Mouse (Mus musculus): ENCODE measurements around the gene E130218I03Rik. TPM values are rescaled to one million over a fixed set of nuclear protein-coding genes. Genes with fewer than 3 reads are reported as not detected.
"Not testable (repeated sequence)": the region's sequence is repeated elsewhere in the genome, so short reads cannot be mapped to it uniquely, and the experiment has no call there.

The E130218I03Rik gene
- total RNA-seq, 2 experiments from 2014 or later = not detected

DNA sequence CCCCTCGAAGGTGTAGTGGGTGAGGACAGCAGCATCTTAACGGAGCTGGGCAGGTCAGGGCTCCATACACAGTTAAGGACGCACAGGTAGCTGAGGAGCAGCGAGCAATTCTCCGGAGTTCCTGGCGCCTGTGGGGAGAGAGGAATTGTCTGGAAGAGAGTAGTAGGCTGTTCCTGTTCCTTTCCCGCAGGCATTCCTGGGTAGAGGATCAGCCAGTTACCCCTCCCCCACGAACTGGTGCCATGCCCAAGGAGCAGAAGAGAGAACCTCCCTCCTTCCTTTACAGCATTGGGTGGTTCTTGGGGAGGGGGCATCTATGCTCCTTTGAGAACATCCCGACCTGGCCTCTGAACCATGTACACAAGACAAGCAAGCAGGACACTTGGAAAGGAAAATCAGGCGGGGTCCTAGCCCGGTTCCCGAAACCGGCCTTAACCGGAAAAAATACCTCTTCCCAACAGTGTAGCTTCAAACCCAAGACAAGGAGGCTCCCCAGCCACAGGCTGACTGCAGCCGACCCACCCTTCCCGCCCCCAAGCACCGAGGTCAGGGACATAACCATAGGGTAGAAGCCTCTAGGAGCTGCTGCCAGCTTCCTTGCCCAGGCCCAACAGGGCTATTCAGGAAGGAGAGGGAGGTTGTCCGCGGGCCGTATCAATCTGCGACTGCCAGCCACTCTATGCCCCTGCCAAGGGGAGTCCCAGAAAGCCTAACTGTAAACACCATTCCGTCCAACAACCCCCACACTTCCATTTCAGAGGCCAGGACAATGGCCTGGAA, 8.9 kb downstream of the E130218I03Rik start:
- DNase-seq = no peak

DNA sequence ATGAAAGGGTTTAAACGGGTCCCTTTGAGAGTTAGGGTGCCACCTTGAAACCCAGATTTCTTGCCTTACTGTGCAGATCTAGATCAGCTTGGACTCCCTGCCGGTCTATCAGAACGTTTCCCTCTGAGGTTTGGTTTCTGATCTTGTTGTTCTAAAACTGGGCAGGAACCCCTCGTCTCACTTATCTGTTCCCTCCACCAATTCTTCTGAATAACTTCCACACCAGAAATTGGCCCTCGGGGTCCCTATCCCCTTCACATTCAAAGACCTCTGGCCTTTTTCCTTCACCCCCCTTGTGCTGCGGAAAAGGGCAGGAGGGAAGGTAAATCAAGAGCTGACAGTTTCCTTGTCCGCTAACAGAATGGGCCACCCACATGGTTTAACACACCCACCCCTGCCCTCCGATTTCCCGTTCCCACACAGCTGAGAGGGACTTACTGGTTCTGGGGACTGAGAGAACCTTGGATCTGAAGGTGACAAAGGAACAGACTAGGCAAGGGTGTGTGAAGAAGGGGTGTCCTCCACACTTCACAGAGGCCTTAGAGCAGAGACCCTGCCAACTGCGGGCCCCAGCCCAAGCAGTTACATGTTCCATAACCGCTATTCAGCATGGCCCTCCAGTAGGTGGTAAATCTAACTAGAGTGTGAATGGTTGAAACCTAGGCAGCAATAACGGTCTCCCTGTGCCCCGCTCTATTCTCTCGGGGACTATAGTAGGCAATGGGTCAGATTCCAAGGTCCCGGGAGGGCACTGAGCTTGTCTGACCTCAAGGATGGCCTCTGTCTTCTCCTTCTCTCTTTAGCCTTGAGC, 9.7 kb downstream of the E130218I03Rik start:
- DNase-seq = no peak

DNA sequence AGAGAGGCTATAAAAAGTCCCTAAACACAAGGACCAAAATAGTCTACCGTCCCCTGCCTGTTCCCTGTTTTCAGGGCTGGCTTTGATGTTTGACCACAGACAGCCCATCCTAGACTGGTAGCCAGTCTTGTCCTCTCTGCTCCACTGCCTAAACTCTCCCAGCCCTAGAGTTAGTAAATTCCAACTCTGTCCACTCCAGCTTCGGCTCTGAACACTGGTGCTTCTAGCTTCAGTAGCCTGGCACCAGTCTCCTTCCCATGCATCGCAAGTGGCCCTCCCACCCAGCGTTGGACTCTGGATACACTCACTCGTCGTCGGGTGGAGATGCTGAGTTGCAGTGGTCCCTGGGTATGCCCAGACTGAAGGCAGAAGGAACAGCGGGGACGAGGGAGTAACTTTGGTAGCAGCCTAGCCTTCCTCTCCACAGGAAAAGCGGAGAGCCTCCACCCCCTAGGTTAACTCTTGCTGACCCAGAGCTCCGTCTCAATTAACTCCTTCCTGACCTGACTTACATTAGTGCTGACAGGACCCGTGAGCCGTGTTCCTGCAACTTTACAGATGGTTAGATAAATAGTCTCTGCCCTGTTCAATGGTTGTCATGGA, 10.4 kb downstream of the E130218I03Rik start, which contains the start of gene Grrp1:
Gene Grrp1 (minus strand): TSS at position 385 of the 603 bp plus-strand sequence.
- DNase-seq = no peak

DNA sequence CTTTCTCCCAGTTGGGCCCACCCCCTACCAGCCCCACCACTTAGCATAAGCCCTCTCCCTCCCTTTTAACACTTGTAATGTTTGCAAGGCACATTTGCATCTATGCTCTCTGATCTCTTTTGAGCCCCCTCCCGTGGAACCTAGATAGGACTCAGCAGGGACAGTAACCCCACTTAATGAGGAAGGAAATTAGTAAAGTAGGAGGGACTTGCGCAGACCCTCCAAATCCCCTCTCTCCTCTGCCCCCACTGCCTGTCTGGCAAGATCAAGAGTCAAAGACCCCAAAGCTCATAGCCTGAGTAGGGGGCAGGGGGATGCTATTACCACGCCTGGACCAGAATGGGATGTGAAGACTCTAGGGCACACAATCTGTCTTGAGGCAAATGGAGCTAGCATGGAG, 11.4 kb downstream of the E130218I03Rik start:
- DNase-seq = no peak

DNA sequence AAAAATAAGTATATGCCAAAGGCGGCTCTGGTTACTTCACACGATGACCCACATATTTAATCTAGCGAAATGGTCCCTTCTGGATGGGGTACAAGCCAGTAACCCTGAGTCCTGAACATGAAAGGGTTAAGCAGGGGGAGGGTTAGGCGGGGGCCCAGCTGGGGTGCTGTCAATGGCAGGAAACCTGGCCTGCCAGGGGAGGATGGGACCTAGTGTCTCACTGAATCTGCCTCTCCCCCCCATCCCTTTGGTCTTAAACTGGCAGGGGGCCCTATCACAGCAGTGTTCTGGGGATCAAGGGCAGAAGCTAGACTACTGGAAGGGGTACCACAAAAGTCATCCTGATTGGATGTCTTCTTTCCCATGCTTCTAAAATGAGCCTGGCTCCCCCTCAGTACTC, 12.4 kb downstream of the E130218I03Rik start:
- no peak for DNase-seq

DNA sequence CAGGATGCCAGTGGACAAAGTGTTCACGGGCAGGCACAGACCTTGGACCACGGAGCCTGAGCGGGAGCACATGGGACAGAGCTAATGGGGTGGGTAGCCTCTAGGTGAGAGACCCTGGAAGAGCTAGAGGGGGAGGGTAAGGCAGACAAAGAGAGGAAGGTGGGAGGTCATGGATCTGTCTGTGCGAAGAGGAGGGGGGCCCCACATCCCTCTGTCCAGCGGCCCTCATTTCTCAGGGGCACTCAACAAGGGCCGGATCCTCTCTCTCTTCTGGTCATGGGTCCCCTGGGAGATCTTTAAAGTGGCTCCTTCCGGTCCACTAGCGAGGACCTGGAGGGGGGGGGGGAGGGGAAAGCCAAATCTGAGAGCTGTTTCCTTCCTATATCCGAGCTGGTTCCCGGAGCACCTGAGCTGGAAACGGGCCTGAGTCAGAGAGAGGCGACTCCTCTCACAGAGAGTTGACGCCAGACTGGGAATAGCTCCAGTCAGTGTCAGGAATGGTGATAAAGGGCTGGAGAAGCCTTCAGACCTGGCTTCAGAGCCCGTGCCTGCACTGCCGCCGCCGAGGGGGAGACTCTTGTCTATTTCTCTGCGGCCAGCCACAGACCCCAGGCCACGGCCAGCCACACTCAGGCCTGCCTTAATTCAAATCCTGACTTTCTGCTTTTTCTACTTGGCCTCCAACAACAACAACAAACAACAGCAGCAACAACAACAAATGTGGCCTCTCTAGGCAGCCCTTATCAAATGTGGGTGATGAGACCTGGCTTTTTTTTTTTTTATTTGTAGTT, 13.1 kb downstream of the E130218I03Rik start:
- no peak for DNase-seq

DNA sequence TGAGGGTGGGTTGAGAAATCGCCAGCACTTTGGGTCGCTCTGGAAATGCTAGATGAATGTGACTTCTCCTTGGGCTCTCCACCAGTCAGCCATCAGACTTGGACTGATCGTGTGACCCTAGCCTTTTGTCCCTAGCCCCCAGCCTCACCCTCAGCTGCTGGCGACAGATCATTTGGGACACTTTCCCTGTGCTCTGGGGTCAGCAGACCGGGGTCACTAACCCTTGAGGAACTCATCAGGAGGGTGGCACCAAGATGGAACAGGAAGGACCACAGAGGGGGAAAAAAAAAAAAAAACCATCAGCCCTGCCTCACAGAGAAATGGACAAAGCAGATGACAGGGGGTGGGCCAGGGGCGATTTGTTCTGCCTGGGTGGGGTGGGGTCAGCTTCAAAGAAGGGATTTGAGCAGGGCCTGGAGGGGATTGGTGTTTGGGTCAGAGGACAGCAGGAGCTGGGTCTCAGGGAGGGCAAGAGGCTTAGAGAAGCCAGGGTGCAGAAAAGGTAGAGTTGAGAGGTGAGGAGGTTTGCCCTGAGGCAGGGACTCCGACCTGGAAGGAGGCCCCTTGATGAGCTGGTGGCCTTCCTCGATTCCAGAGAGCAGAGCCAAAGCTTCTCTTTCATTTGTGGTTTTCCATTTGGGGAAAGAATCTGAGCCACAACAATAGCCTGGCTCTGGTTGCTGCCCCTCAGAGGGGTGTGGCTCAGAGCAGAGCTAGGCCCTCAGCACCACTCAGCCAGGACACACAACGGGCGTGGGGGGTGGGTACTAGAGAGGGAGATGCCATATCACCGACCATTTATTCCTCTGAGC, 13.9 kb downstream of the E130218I03Rik start:
- no peak for DNase-seq

DNA sequence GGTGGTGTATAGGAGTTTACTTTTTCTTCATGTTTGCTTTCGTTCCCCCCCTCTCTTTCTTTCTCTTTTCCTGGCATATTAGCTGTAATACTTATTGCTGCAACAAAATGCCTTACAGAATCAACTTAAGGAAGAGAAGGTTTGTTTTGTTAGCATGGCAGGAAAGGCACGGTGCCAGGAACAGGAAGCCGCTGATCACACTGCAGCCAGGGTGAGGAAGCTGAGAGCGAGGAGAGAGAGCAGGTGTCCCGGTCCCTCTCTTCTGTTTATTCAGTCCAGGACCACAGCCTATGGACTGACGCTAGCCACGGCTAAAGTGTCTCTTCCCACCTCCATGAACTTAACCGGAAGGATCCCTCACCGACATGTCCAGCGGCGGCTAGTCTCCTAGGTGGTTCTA, 14.9 kb downstream of the E130218I03Rik start:
- no peak for DNase-seq

DNA sequence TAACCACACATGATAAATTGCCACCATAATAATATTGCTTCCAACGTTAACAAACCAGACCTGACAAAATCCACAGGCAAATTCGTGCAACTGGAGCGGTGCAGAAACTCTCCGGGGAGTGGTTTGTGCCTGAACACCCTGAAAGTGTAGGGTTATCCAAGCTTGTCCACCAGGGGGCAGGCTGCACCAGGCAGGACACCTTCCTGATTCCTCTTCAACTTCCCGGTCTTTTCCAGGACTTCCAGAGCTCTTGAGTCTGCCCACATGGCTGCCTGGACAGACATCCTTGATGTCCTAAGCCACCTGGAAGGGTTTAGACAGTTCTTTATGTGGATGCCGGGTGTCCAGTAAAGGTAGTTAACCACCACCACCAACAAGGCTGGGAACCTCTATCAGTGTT, 19.7 kb downstream of the E130218I03Rik start:
- no peak for DNase-seq

DNA sequence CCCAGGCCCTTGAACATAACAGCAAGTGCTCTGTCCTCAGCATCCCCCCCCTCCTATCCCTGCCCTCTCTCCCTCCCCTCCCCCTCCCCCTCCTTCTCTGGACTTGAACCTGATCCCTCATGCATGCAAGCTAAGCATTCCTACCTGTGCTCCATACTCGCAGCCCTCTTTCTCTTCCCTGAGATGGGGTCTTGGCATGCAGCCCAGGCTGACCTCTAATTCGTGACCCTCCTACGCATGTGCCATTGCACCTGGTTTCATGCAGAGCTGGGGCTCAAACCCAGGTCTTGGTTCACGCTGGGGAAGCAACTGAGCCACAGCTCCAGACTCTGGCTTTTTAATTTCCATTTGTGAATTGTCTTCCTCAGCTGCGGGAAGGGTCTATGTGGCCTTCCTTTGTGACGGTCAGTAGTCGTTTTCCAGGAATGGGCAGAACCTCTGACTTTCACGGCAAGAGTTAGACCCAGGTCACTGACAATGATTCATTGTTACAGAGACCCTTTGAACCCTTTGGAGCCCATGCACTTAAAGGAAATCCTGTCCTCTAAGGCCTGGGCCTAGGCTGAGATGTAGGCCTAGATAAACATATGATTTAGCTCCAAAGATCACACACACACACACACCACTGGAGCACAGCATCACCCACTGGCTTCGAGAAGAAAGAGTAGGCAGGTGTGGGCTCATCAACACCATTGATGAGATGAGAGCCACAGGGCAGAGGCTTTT, 22.6 kb downstream of the E130218I03Rik start:
- no peak for DNase-seq

DNA sequence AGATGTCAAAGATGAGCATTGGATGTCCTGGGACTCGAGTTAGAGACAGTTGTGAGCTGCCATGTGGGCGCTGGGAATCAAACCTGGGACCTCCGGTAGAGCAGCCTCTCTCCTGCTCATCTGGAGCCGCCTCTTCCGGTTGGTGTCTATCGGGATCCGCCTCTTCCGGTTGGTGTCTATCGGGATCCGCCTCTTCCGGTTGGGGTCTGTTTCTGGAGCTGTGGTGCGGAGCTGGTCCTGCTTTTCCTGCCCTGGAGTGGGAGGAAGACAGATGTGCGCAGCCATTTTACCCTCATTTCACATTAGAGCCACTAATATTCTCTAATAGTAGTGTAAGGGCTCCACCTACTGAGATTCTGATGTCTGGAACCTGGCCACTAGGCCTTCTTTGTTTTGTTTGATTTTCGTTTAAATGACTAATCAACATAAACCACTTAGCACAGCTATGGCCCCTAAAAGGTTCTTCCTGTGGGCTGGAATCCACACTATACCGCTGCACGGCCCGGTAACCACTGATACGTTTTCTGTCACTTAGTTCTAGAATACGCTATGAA, 24.7 kb downstream of the E130218I03Rik start:
- no peak for DNase-seq

DNA sequence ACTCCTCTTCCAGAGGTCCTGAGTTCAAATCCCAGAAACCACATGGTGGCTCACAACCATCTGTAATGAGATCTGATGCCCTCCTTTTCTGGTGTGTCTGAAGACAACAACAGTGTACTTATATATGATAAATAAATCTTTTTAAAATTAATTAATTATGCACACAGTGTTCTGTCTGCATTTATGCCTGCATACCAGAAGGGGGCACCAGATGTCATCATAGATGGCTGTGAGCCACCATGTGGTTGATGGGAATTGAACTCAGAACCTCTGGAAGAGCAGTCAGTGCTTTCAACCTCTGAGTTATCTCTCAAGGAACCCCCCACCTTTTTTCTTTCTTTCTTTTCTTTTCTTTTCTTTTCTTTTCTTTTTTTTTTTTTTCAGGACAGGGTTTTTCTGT, 26.2 kb downstream of the E130218I03Rik start:
- DNase-seq = not testable (repeated sequence)

DNA sequence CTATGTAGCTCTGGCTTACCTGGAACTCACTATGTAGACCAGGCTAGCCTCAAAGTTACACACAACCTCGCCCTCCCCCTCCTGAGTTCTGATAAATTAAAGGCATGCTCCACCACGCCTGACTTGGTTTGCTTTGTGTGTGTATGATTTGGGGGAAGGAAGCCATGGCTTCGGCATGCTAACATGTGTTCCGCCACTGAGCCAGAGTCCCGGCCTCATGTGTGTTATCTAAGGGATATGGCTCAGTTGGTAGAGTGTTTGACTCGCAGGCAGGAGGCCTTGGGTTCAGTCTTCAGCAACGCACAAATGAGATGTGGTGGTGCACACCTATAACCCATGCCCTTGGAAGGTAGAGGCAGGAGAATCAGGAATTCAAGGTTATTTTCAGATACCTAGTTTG, 28.5 kb downstream of the E130218I03Rik start:
- DNase-seq = no peak

DNA sequence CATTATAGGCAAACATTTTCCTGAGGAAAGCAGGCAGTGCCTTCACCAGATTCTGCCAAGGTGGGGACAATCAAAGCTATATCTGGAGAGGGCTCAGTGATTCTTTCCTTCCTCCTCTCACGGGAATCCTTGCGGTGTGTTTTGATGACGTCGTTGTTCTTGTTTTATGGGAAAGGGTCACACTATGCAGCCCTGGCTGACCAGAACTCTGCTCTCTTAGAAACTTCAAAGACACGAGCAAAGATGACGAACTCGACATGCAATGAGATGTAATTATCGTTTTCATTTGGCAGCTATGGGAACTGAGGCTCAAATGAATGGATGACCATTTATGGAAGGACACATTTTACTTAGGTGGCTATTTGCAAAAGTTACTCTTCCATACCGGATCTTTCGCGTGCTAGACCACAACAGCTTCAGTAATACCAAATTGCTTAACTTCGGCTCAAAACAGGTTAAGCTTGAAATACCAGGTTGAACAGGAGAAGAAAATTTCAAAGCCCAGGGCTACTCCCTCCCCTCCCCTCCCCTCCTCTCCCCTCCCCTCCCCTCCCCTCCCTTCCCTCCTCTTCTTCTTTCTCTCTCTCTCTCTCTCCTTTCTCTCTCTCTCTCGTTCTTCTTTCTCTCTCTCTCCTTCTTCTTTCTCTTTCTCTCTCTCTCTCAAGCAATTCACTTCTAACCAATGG, 29.4 kb downstream of the E130218I03Rik start:
- no peak for DNase-seq

DNA sequence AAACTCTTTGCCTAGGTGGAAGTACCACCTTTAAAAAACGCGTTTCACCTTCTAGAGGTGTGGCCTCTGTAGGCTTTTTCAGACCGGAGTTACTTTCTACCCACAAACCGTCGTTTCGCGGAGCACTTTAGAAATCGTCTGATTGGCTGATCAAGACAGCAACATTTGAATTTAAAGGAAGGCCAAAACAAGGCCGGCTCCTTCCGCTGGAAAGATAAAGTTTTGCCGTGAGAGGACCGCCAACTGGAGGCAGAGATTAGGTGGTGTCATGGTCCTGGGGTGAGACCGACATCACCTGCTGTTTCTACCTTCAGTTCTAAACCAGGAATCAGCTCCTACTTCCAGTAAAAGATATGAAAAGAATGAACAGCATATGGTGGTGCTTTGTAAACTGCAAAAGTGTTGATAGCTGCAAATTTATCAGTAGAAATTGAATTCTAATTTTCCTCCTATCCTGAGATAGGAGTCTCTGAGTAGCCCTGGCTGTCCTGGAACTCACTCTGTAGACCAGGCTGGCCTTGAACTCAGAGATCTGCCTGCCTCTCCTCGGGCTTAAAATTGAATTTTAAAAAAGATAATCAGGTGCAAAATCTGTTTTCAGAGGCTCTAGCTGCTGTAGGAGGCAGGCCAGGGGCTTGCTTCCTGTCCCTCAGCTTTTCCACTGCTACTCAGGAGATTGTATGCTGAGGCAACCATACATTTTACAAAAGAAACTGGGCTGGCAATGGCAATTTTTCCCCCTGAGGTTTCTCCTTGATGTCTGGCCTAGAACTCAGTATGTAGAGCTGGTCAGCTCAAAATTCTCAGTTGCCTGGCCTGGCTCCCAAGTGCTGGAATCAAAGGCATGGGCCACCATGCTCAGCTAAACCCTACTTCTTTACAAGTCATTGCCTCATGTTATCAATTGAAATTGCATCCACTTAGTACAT, 30.2 kb downstream of the E130218I03Rik start:
- no peak for DNase-seq

DNA sequence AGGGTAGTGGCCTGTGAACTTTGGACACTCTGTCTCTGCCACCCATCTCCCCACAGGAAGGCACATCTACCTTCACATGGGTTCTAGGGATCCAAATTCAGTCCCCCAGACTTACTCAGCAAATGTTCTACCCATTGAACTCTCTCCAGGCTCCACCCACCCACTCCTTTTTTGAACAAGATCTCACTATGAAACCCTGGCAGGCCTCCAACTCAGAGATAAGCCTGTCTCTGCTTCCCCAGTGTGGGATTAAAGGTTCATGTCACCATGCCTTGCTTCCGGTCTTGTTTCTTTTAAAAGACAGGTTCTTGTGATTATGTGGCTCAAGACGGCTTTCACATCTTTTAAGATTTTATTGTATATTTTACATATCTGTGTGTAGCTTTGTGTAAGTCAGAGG, 41.5 kb downstream of the E130218I03Rik start:
- no peak for DNase-seq

DNA sequence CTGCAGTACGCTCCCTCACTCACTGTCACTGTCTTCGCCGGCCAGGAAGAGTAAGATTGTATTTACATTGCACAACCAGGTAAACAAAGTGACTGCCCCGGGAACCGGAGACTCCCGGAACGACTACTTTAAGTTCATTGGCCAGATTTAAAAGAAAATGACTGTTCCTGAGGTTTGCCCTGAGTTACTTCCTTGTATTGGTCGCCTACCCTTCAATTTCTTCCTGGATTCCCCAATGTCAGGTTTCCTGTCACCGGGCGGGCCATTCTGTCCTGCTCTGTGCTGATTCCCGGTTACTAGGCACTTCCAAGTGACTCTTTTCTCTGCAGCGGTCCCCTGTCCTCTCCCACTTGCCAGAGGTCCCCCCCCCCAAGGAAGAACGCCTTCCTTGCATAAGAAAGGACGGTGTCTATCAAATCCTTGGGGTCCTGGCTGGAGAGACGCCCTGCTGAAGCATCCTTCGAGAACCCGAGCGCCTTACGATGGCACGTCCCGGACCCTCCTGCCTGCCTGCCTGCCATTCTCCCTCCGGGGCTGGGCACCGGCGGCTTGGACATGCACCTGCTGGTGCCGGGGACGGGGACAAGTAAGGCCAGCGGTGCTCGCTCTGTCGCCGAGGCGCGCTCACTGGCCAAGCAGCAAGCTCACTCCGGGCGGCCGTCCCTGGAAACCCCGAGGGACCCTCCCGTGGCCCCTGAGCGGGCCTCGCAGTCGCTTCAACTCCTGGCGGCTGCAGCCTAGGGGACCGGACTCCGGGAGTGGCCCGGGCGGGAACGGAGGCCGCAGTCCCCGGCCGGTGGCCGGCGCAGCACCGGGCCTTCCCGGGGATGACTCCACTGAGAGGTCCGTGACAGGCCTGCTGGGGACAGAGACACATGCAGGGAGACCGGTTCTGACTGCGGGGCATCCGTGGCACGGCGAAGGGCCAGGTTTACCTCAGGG, 43.0 kb downstream of the E130218I03Rik start:
- no peak for DNase-seq

Data from gastrocnemius, postnatal 25 days (tissue).